Mouse (Mus musculus): ENCODE data around the gene Bmf.

Gene Bmf

DNA sequence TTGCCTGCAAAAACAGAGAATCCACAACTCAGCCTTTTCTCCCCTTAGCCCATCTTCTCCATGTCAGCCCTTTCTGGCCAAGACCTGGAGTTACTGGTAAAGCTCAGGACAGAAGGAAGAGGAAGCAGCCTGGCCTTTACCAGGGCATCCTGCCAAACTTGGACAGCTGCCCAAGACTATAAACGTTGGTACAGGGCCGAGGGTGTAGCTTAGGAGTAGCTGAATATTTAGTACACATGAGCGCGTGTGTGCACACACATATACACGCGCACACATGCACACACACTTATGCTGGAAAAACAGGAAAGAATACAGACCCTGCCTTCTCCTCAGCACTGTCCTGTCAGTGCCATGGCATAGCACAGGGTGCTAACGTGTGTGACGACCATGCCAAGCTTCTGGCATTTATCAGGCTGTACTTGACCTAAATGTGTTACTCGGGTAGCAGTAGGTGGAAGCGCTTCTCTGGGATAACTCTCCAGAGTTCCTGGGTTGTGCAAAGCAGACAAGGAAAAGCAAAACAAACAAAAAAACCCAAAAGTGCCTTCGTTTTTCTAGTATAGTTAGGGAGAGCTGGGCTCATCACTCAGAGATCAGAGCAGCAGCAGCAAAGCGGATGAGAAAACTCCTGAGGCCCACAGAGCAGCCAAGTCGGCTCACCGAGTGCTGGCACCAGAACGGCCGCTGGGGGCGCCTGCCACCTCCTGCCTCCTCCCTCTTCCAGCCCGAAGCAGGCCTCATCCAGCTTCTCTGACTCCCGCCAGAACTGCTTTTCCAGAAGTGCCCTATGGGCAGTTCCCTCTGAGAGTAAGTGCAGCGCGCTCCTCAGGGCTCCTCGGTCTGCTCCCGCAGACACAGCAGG lies 4.0 kb downstream of the Bmf start:
- peak; percentile 85 to 92 for DNase-seq (ENCODE audit: low spot score in 2 of 2)

DNA sequence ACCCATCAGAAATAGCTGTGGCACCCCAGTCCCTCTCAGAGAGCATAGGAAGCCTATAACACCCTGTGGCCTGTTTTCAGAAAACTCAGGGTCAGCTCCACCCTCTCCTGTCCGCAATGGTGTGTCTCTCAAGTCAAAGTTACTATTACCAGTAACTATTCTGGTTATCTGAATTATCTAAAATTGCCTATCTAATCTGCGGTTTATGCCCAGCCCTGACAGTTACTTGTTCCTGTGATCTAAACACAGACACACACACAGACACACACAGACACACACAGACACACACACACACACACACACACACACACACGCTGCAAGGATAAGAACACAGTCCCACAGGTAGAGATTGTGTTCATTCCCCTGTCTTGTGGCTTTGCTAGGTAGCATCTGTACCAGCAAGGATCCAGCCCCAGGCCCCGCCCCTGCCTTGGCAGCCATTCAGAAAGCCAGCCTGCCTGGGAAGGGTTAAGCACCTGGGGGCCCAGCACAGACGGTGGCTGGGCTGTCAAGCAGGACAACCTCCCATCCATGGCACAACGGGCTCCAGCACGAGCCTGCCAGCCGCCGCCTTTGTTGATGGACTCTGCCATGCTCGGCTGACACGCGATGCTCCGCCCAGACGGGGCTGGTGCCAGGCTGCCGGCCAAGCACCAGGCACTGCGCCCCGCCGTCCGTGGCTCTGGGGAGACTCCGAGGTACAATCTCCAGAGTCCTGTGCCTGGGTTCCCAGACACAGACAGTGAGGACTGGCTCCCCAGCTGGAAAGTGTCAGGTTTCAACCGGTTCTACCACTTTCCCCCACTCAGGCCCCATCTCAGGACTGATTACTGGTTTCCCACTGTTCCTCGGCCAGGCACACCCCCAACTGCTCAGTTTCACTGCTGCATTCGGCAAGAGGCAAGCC lies 5.3 kb downstream of the Bmf start:
- peak; percentile 61 to 72 for DNase-seq (ENCODE audit: low spot score in 2 of 2)

DNA sequence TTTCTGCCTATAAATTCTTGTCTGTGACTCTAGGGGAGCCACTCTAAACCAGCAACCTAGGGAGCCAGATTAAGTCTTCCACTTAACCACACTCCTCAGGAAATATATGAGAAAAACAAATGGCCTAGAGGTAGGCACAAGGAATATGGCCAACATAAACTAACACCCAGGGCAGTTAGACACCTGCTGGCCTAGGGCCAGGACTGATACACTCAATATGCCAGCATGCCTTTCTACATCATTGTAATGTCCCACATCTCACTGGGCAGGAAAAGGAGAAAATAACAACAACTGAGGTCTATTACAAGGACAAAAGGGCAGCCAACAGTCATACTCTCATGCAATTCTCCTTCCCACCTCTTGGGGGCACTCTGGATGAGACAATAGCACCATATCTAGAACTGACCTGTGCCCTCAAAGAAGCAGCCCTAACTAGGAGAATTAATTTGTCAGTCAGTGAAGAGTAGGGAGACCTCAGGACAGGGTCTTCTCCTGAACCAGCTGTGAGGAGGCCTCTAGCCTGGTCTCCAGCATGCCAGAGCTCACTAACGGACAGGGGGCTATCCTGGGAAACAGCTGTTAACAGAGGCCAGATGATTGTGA lies 6.4 kb downstream of the Bmf start:
- DNase-seq (ENCODE audit: low spot score in 2 of 2): no peak

DNA sequence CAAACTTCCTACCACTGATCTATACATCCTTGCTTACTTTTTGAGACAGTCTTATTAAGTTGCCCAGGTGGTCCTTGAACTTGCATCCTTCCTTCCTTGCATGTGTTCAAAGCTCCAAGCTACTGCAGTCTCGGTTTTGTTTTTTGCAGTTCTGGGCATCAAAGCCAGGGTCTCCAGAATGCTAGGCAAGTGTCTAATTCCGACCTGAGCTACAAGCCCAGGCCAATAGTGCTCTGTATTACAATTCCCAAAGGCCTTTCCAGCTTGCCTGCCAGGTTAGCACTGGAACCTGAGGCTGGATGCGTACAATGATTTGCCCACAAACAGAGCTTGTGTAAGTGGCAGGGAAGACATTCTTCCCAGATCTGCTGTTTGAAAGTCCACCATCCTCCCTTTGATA lies 7.8 kb downstream of the Bmf start:
- no peak for DNase-seq (ENCODE audit: low spot score in 2 of 2)

DNA sequence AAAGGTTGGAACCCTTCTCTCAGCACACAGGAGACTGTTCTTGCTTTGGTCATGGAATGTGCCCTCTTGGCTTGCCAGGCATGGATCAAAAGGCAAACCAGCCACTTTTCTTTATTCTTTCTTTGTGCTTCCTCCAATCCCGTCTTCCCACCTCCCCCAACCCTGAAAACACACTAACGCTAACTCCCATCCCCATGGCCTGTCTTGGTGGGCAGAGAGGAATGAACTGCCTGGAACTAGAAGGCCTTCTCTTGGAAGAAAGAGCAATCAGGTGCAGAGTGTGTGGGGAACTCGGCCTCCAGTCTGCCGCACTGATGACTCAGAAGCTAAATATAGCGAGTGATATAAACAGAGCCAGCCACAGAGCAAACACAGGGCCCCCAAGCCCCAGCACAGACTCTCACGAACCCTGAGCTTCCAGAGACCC lies 8.8 kb downstream of the Bmf start:
- DNase-seq (ENCODE audit: low spot score in 2 of 2): no peak

DNA sequence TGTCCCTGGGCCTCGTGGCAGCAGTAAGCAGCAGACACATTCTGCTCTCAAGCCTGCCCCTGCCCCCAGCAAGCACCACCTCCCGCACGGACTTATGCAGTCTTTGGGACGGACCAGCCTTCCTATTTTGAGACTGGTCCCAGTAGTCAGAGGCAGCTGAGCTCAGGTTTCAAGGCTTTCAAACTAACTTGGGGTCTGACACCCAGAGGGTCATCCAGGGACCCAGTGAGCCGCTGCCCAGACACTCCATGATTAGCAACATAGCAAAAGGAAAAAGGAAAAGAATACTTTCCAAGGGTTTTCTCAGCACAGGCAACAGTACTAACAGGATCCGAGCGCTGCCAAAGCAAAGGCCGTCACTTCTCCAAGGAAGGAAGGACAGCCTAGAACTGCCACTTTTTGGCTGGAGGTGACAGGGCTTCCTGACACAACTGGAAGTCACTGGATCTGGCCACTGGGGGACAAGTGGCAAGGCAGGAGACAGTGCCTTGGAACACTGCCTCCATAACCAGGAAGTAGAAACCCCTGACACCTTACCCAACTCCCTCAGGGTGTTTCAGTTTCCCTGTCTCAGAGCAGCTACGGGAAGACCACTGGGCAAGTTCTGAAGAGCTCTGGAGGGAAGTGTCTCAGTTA lies 9.5 kb downstream of the Bmf start:
- DNase-seq (ENCODE audit: low spot score in 2 of 2): no peak

DNA sequence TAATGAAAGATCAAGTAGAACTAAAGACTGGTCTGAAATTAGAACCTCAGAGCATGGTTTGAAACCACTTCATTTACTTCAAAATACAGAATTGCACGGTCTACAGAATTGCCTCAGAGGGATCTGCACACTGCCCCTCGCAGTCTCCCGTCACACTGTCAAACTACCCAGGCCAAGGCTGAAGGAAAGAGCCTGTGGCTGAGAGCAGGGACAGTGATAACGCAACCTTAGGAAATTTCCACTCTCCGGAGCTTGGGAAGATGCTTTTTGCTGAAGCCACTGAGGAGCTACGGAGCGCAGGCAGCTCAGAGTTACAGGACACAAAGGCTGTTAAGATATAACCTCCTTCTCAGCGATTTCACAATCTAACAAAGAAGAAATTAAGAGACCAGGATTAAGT lies 10.4 kb downstream of the Bmf start:
- no peak for DNase-seq (ENCODE audit: low spot score in 2 of 2)

DNA sequence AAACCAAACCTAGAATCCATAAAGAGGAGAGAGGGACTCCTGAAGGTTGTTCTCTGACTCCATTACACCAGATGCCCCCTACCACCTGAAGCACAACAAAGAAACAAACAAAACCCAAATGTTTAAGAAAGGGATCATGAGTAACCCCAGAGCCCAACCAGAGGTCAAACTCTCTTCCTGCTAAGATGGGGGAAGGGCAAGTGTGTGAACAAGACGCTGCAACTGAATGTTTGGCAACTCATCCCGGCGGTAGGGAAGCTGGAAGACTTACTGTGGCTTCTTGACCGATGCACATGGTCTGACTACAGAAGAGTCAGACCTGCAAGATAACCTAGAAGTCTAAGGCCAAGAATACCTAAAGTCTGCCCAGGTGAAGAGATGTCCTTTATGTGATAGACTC lies 12.3 kb downstream of the Bmf start:
- no peak for DNase-seq (ENCODE audit: low spot score in 2 of 2)

DNA sequence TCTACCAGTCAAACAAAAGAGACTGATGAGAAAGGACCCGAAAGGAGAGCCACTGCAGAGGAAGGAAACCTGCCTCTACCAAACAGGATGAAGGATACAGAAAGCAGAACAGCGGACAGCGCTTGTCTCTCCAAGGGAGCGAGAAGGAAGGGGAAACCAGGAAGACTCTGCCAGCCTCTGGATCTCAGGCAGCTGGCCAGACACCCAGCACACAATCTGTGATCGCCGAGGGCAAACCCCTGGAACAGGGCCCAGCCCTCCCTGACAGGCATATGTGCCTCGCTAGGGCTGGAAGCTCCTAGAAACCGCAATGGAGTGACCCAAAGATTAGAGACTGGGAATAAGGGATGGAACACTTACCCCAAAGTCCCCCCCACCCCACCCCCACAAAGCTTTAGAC lies 12.9 kb downstream of the Bmf start:
- no peak for DNase-seq (ENCODE audit: low spot score in 2 of 2)

DNA sequence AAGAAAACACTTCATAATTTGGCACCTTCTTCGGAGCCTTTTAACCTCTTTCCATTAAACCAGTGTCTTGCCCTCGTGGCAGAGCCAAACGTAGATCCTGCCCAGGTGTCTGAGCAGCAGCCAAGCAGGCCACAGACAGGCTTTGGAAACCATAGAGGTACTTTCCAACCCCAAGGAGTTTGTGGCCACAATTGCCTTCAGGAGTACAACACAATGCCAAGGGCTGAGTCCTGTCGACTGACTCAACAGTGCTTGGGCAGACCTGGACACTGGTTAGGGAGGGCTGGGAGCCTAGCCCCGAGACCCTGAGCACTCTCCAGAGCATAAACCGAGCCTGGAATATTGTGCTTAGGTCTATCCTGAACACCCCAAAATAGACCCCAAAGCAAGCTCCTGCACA lies 13.4 kb downstream of the Bmf start:
- DNase-seq (ENCODE audit: low spot score in 2 of 2): no peak

DNA sequence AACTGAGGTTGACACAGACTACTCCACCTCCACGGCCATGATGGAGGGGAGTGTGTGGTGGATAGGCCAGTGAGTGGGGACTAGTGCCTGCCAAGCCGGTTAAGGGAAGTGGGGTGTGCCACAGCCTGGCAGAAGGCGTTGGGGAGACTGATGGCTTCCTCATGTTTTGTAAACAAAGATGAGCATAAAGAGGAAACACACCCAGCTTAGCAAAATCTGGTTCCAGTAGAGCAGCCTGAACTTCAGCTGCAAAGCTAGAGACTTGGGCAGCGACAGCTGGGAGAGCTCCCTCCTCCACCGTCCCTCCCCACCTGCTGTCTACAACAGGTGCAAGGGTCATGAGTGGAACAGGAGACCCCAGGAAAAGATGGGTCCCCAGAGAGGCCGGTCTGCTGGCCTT lies 15.5 kb downstream of the Bmf start:
- DNase-seq (ENCODE audit: low spot score in 2 of 2): no peak

DNA sequence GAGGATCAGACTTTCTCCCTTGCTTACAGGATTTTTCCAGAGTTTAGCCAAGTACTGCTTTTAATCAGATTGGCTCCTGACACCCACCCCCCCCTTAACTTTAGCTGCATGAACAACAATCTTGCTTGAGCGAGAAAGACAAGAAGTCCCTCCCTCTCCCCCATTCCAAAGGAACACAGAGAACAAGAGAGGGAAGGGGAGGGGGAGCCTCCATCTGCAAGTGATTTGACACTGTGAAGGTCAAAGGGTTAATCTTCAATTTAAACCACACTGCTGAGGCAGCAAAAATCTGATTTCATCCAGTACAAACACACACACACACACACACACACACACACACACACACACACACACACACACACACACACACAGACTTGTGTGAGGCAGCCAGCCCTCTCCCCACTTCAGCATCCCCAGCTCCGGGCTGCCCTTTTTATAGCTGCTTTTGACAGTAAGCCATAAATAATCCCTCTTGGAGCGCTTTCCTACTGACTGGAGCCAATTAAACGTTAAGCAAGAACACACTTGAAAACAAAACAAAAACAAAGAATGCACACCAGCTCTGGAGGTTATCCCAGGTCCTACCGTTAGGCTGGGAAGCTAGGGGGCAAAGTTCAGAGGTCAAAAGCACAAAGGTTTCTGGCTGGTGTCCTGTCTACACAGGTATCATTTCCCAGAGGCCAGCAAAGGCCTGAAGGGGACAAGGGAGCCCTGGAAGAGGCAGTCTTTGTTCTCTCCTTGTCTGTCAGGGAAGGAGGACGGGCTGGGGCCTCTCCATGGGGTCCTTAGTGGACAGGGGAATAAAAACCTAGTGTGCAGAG lies 16.4 kb downstream of the Bmf start:
- DNase-seq (ENCODE audit: low spot score in 2 of 2): no peak

DNA sequence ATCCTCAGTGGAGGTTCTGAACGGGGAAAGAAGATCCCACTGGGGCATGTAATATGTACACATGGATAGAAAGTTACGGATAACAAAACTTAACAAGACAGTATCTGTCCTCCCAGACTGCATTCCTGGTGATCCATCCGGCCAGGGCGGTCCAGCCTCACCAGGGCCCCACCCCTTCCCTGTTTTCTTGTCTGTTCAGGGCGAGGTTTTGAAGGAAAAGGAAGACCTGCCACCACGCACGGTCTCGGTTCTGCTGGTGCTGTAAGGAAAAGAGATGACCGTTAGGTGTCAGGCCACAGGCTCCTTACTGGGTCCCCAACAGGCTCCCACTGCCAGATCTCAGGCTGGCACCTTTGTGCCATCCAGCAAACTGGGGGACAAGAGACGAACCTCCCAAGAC lies 17.1 kb downstream of the Bmf start:
- no peak for DNase-seq (ENCODE audit: low spot score in 2 of 2)

DNA sequence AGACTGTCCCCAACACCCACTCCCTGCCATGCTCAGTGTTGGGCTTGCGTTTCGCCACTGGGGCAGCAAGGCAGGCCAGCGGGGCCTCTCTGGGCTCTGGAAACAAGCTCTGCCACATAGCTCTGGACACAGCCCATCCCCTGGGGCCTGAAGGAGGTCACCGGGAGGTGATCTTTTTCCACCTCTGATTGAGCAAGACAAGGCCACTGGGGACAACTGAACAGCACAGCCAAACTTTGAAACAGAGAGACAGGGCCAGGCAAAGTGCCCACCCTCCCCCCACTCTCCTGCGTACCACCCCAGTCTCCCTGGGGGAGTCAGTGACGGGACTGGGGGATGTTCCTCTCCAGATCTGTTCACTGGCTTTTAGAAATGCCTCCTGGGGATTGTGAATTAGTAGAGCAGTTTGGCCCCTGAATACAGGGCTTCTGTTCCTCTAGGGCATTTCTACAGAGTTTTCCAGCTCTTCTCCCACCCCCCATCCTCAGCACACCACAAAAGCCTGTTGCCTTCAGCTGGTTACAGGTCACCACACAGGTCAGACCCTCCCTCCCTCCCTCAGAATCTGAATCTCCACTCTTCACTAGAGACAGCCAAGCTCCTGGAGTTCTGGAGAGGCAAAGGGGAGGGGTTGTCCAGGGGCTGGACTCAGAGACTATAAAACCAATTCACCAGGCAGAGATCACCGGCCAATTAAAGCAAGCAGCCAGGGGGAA lies 19.9 kb downstream of the Bmf start:
- no peak for DNase-seq (ENCODE audit: low spot score in 2 of 2)

DNA sequence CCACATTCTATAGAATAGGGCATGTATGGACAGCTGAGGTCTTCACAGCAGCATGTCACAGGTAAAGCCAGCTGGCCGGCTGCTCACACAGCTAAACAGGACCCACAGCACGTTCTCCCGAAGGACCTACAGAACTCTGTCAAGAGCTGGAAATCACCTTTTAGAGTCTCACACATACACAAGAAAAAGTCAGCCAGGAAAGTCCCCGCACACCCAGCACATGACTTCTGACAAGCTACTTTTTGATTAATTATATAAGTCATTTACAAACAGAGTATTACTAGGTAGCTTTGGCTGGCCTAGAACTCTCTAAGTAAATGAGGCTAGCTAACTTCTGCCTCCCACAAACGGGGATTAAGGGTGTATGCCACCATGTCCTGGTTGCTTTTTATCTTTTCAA lies 22.9 kb downstream of the Bmf start:
- no peak for DNase-seq (ENCODE audit: low spot score in 2 of 2)

DNA sequence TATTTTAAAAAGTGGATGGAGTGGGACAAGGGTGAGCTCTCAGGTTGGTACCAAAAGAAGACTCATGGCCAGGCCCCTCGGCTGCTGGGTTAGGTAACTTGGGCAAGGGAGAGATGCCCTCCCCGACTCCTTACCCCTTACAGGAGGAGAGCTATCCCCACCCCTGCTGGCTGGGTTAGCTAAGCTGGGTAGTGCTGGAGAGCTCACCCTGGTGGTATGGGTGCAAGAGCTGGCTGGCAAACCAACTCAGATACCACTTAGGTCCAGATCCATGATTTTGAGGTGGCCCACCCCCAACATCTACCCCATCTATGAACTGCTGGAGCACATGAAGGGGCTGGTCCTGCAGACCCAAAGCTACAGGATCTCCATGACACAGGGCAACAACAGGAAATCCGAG lies 24.7 kb downstream of the Bmf start:
- no peak for DNase-seq (ENCODE audit: low spot score in 2 of 2)

DNA sequence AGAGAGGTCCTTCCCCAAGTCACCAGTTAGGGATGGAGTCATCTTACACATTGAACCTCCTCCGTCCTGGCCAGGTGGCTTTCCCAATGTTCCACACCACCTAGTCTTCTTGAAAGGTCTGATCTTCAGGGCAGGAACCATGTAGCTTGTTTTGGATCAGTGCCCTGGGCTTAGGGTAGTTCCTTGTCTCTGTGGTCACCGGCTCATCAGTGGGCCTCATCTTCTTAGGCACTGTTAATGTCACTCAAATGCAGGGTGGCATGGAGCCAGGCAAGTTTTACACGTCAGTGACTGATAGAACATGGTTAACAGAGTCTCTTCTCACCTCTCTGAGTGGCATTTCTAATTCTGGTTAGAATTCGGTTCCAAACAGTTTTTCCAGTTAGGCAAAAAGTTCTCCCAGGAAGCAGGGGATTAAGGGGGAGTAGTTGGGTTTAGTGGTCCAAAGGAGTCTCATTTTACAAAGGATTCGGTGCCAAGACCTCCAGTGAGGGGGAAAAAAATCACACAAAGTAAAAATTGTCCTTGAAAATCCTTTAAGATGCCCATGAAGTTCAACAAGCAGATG lies 26.2 kb downstream of the Bmf start:
- no peak for DNase-seq (ENCODE audit: low spot score in 2 of 2)

DNA sequence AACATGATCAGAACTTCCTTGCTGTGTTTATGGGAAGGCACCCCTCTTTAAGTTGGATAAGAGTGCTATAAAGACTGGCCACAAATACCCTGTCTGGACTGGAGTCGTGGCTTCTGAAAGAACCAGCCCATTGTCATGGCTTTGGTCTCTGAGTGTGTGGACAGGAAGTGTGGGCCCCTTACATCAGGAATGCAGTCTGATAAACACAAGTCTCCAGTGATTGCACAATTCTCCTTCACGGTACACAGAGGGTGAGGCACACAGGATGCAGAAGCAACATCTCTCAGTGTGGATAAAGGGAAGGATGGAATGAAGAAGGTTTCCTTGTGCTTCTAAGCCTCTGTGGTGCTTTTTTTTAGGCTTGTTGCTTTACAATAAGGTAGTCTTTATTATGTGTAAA lies 27.2 kb downstream of the Bmf start:
- no peak for DNase-seq (ENCODE audit: low spot score in 2 of 2)

DNA sequence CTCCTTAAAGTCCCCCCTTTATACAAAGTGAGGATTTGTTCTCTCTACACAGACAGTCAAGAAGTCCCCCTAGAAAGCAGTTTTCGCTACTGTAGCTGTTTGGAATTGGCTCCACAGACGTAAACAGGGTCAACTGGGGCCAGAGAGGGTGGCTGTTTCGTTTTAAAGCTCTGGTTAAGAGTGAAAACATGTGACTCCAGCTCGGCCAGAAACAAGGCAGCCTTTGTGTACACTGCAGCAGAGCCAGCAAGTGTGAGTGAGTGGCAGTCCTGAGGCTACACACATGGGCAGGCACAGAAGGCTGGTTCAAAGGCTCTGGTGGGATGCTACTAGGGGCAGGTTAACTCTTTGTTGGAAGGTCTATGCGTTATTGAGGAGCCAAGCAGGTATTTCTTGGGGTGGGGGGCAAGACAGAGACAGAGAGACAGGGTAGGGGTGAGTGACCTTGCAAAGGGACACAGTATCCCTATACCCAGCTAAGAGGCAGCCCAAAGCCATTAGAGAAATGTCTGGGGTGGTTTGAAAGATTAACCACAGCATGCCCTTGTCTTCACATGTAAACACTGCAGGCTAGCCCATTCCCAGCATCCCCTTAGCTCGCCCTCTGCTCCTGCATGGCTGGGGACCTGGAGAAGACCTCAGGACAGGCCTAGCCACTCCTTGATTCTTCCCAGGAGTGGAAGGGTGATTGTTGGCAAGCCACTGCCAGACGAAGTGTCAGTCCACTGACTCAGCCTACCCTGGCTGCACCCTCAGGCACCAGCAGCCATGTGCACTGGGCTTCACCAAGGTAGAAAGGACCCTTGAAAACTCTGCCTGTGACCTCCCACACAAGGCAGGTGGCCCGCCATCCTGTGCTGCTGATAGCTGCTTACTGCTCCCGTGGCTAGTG lies 29.2 kb downstream of the Bmf start:
- DNase-seq (ENCODE audit: low spot score in 2 of 2): peak in 1 of 2 experiments; percentile 57

Data from frontal cortex, postnatal 36 days (tissue).